Mouse (Mus musculus) layer of hippocampus, postnatal 10 days (tissue): Measurements from ENCODE around the gene Adam17. TPM values are rescaled to one million over a fixed set of nuclear protein-coding genes. Genes with fewer than 3 reads are reported as not detected.
A peak's percentile ranks its signal among the peaks of the same experiment; 100 is the strongest.

Source experiments
- DNase-seq, 2 experiments: peaks; one replicate each; pipeline ENCODE4 v3.0.0; 2021; ENCODE audit warnings: low spot score in 2 of 2
- total RNA-seq, 2 experiments: library from RNA; stranded (reverse); gene quantifications; 2 replicates each; pipeline ENCODE4 v1.2.3; 2021

Gene Adam17
- total RNA-seq, 2 experiments from 2014 or later = 21.5 to 26.4 TPM

GRCm38 (mm10) chr12:21362686-21363085, 10.7 kb downstream of the Adam17 start:
- DNase-seq = no peak

GRCm38 (mm10) chr12:21353681-21354080, 19.8 kb downstream of the Adam17 start:
- DNase-seq = no peak

GRCm38 (mm10) chr12:21350113-21350876, 23.1 kb downstream of the Adam17 start:
- no peak for DNase-seq

DNA sequence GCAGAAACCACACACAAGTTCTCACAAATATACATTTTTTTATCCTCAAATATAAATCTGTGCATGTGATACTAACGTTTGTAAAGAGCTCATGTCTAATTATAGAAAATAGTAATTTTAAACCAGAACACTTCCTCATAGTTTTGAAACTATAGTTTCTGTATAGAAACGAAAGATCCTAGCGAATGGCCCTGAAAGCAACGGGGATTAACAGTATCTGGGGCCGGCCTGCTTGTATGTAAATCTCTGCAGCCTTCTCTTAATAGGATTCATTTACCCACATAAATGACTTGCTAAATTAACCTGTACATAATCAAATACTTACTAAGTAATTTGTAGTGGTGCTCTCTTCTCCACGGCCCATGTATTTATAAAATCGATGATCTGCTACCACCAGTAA, 26.5 kb downstream of the Adam17 start:
- DNase-seq = no peak

DNA sequence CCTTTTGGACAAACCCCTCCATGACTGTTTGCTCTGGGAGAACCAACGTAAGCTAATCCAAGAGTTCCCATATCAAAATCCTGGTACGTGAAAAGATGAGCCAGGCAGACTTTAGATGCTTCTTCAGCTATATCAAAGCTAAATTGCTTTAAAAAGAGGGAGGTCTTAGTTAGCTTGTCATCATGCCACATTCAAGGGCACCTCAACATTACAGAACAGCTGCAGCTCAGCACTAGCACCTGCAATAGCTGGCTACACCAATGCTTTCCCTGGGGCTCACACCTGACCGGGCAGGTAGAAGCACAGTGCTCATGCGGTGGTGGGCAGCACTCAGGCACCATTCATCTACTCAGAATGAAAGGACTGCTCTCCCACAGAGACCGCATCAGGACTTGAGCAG, 32.8 kb downstream of the Adam17 start:
- DNase-seq = no peak

- DNase-seq = no peak
These were observed 36.3 kb downstream of the Adam17 start for GRCm38 (mm10) chr12:21337171-21337570.

GRCm38 (mm10) chr12:21335869-21336268, 37.6 kb downstream of the Adam17 start:
- peak; percentile 27 to 40 for DNase-seq

DNA sequence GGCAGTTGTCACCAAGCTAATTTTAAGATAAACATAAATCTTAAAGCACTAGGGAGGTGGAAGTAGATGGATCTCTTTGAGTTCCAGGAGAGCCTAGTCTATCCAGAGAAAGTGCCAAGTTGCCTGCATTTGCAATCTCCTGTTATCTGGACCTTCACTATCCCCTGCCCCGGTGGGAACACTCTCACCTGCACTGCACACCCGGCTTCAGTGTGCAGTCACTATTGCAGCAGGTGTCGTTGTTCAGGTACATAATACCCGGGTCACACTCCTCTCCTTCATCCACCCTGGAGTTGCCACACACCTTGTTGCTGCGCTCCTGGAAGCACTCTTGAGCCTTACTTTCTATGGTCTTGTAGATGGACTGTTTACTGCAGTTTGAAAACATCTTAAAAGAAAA, 39.7 kb downstream of the Adam17 start:
- no peak for DNase-seq

GRCm38 (mm10) chr12:21333021-21333420, 40.4 kb downstream of the Adam17 start:
- DNase-seq = no peak

- no peak for DNase-seq
These were observed 41.7 kb downstream of the Adam17 start for GRCm38 (mm10) chr12:21331711-21332110.

GRCm38 (mm10) chr12:21330961-21331576, 42.4 kb downstream of the Adam17 start:
- no peak for DNase-seq

DNA sequence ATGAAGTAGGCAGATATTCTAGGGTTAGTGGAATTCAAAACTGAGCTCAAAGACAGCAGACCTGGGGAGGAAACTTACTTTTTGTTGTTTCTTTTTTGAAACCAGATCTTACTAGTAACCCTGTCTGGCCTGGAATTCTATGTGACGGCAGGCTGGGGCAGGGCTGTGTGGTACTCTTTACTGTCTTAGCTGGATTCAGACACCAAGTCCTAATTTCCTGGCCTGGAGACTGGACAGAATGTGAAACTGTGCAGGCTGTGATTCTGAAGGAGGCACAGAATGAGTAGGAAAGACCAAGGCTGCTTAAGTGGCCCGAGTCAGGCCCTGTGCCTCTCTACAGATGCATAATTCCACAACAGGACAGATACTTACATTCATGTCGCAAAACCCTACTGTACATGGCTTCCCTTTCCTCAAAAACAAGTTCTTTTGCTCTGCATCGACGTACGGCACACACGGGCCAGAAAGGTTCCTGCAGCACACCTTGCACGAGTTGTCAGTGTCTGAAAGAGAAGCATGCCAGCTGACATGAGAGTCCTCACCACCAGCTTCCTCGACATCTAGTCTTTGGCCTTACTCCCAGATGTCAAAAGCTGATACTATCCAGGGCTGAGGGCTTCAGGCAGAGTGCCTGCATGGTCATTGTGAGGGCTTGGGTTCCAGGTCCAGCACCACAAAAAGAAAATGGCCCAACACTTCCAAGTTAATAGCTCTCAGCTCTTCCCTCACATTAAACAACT, 43.6 kb downstream of the Adam17 start:
- DNase-seq = no peak

GRCm38 (mm10) chr12:21326325-21326724, 47.1 kb downstream of the Adam17 start:
- no peak for DNase-seq

DNA sequence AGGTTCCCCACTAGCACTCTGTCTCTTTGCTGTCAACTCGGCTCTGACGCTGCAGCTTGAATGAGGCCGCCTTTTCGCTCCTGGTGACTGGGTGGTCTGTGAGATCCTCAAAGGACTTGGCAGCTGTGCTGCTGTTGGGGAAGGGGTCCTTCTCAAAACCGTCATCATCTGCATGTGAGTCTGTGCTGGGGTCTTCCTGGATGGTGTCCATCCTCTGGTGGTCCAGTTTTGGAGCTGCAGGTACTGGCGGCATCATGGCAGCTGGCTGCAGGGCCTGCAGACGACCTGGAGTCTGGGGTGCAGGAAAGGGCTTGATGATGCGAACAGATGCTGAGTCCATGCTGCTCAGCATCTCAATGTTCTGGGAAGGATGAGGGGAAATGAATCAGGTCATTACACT, 48.2 kb downstream of the Adam17 start:
- DNase-seq = no peak

DNA sequence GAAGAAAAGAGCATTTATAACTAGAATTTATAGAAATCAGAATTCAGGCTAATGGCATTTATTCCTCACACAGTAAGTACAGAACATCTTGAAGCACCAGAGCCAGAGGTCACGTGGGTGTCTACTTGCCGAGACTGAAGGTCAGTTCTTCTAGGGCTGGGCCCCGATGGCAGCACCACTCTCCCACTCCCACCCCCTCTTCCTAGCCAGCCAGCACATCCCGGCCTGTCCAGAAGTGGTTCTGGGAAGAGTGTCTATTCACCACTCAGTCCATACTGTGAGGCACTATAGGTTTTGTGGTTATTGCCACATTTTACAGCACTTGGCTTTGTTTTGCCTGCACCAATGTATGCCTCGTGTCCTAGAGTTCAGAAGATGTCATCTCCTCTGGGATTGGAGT, 49.3 kb downstream of the Adam17 start:
- no peak for DNase-seq

- DNase-seq = no peak
These were observed 50.6 kb downstream of the Adam17 start for GRCm38 (mm10) chr12:21322856-21323255.

GRCm38 (mm10) chr12:21322296-21322695, 51.1 kb downstream of the Adam17 start:
- DNase-seq = no peak

GRCm38 (mm10) chr12:21321170-21321569, 52.3 kb downstream of the Adam17 start:
- DNase-seq = no peak

GRCm38 (mm10) chr12:21320317-21320716, 53.1 kb downstream of the Adam17 start:
- DNase-seq = no peak

GRCm38 (mm10) chr12:21318143-21318895, 55.1 kb downstream of the Adam17 start:
- peak; percentile 68 to 69 for DNase-seq

- DNase-seq = peak in 1 of 2 experiments; percentile 30
These were observed 56.6 kb downstream of the Adam17 start for GRCm38 (mm10) chr12:21316869-21317265.
